Mouse (Mus musculus) lung, postnatal 36 days (tissue): ENCODE measurements at regions not wholly inside any gene's neighbourhood (a gene's known extent, or its start where the extent isn't known, plus 50 kb on each side); places are given as distances from the start of the nearest gene placed in this dataset.

ENCODE experiments used
- DNase-seq: peaks from one replicate; pipeline ENCODE4 v3.0.0; 2022; ENCODE audit warnings: mixed read lengths

DNA sequence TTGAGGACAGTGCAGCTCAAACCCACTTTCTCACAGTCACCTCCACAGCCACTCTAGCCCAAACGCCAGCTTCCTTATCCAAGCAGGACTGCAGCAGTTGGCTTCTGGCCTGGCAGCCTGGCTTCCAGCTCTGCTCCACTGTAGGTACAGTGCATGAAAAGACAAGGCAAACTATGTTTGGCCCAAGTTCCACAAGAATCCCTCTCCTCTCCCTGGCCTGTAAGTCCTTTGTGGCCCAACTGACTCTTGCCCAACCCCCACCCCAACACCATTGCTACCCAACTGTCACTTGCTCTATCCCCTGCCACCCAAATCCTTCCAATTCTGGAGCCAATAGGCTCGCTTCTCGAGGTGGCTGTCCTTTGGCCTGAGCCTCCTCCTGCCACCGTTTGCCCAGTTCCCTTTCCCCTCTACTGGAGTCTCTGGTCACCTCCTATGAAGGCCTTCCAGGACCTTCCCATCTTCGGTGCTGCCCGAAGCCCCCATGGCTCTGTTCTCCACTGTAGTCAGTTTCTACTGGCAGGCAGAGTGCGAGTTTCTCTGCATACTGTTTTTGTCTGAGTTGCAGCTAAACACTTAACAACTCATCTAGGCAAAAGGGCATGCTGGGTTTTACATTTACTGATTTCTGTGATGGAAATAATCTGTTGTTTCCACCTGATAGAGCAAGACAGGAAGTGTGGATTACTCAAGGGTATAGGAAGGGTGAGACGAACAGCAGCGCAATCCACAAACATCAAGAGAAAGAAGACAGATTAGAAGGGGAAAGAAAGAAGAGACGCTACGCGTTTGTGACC is 84.4 kb upstream of the Ptpn1 start:
- no peak for DNase-seq

DNA sequence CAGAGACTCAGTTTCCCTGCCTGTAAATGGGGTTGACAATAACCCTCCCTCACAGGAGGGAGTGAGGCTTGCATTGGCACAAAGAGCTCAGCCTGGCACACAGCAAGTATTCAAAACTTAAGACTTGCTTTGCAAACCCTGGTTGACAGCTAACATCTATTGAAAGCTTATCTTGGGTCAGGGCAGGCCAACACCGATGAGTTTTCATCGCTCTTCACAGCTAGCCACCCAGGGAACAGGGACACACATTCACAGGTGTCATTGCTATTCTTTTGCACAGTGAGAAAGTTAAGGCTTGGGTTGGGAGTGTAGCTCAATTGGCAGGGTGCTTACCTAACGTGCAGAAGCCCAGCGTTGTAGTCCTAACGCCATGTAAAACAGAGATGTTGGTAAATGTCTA is 86.5 kb upstream of the Ptpn1 start:
- DNase-seq, result no peak

DNA sequence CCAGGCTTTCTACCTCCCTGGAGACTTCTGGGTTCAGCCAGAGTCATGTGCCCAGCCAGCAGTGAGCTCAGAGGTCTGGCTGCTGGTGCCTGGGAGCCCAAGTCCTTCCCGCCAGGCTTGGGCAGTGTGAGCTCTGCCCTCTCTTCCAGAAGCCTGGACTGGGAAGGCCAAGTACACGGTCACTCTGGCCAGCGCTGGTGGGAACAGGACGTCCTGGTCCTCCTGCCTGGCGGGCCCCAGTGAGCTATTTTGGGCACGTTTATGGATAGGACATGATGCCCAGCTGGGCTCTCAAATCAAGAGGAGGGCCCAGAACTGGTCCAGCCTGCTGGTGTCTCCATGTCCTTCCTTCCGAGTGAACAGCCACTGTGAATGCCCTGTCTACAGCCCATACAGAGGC is 87.3 kb upstream of the Ptpn1 start:
- DNase-seq, result peak; percentile 81

DNA sequence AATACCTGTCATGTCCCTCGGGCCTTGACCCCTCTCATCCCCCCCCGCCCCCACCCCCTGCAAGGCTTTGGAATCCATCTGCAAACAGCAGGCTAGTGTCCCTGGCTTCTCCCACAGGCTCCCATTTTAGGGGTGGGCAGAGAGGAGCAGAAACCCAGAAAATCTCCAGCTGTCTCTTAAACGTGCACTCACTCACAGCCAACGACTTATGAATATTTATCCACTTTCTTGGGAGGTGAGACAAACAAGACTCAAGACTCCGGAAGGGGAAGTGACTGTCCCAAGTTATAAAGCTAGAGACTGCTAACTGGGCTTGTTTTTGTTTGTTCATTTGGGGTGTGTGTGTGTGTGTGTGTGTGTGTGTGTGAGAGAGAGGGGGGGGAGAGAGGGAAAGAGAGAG is 87.9 kb upstream of the Ptpn1 start:
- no peak for DNase-seq

DNA sequence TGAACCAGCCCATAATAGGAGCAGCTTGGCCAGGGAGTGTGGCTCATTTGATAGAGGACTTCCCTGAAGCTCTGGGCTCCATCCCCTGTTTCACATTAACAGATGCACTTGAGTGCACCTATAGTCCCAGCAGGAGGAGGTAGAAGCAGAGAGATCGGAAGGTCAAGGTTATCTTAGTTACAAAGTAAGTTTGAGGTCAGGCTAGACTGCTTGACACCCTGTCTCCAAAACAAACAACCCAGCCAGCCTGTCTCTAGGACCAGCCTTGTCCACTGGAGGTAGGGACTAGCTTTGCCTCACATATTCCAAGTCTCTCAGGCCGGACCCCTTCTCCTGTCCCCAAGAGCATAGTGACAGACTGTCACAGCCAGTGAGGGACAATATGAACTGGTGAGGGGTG is 88.9 kb upstream of the Ptpn1 start:
- DNase-seq, result no peak

DNA sequence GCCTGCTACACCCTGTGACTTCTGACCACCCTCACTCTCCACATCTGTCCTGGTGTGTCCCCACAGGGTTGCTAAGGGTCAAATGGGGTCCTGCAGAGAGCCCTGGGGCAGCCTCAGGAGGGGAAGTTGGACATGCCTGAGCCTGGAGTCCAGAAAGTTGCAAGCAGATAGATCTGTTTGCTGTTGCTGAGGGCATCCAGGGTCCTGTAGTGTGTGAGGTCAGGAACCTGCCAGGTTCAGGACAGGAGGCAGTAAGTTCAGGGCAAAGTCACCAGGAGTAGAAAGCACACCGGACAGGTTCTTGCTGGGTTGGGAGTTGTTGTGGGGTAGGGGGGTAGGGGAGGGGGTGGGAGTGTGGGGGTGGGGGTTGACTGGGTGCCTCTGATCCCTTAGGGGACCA is 89.4 kb upstream of the Ptpn1 start:
- DNase-seq, result no peak

DNA sequence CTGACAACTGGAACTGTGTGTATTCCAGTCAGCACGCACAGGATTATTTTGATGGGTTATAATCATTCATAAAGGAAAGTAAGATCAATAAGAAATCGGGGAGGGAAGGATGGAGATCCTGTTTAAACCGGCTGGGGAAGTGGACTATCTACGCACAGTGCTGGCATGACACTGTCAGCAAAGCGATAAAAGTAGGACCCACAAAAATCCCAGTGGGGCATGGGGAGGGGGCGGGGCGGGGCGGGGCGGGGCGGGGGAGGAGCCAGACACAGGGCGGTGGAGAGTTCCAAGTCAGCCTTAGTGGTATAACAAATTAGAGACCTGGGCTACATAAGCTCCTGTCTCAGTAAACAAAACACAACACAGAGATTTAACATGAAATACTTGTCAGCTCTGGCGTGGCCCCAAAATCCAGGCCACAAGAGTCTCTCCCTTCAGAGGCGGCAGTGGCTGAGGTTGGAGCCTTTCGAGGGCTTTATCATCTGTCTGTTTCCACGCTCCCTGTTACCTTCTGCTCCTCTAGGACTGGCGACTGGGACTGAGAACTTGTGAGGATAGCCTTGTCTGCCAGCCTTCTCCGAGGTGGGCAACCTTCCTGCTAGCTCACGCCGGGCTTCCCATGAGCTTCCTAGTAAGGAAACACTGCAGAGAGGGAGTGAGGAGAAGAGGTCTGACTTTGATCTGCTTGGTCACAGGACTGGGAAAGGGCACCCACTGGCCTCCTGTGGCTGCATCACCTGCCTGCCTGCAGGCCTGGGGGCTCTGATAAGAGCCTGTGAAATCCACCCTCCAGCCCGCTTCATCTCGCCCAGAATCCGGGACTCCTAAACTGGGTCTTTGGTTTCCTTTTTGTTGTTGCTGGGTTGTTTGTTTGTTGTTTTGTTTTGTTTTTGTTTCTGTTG is 90.3 kb upstream of the Ptpn1 start:
- no peak for DNase-seq

DNA sequence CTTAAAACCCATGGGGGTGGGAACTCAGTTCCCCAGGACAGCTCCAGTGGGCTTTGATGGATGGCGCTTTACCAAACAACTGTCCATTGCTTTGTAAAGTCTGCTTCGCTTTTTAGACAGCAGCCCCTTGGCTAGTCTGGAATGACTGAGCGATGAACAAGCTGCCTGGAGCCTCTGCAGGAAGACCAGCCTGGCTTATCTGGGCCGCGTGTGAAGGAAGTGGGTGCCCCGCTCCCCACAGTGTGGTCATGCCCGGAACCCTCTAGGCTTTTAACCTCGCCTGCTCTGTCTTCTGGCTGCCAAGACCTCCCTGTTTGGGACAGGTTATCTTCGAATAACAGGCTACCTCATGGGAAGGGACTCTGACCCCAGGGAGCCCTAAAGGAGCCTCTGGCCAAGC is 91.5 kb upstream of the Ptpn1 start:
- DNase-seq, result no peak

DNA sequence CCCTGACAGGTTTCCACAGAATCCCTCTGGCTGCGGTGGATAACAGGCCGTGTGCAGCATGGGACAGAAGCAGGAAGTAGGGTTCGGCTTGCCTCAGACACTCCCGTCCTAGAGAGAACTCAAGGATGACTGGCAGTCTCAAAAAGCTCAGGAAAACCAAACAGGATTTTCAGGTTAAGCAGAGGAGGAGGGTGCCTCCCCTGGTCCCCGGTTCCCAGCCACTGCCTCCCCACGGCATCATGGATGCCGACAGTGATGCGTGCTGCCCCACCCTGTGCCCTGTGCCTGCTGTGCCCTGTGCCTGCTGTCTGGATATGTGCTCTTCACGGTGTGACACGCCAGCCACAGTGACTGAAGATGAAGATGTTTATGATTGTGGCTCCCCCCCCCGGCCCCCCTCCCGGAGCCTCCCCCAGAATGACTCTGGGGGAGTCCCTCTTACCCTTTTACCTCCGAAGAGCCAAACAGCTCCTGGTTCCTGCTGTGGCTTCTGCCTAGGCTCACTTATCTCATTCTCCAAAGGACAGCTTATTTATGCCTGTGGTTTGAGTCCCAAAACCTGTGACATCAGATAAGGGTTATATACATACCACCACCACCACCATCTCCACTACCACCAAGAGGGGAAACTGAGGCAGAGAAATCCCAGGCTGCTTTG is 92.4 kb upstream of the Ptpn1 start:
- DNase-seq, result peak; percentile 75

DNA sequence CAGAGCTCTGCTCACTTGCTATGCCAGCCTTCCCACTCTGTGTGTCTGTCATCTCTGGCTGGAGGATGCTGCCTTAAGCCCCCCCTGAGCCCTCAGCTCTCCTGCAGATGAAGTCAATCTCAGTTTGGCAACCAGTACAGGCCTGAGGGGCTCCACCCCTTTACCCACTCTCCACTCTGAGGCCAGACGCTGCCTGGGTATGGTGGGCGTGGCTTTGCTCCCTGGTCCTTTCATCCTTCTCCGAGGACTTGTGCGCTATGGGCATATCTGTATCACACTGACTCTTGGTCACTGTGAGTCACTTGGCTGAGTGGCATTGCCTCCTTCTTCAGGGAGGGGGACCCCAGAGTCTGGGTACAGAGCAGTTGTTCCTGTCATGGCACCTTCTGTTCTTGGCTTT is 94.3 kb upstream of the Ptpn1 start:
- peak; percentile 39 for DNase-seq

DNA sequence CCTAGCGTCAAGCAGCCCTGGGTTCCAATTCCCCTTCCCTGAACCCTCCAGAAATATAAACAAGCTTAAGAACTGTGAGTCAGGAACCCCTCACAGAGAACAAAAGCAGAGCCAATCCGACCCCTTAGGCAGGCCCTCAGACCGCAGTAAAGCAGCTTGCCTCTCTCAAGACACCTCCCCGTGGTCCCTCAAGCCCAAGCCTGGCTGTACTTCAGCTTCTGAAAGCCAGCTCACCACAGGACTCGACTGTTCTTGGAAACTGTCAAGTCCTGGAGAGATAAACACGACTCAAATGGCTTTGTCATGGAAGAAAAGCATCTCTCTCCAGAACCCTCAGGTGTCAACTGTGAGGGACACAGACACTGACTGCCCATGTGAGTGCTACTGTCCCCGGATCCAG is 95.2 kb upstream of the Ptpn1 start:
- peak; percentile 56 for DNase-seq

DNA sequence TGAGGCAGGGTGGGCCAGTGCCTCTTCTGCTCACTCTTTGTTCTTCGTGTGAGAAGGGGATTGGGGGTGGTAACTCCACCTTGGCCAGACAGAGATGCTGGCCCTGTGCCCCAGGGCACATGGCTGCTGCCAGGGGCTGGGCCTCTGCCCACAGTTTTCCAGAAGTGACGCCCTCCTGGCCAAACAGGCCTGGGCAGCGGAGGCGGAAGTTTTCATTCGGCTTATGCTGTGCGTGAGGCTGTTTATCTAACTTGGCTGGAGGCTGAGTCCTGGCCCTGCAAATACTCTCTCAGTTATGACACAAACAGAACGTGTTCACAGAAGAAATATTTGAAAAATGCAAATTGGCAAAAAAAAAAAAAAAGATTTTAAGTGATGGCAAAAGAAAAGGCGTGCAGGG is 97.3 kb upstream of the Ptpn1 start:
- DNase-seq, result peak; percentile 88

DNA sequence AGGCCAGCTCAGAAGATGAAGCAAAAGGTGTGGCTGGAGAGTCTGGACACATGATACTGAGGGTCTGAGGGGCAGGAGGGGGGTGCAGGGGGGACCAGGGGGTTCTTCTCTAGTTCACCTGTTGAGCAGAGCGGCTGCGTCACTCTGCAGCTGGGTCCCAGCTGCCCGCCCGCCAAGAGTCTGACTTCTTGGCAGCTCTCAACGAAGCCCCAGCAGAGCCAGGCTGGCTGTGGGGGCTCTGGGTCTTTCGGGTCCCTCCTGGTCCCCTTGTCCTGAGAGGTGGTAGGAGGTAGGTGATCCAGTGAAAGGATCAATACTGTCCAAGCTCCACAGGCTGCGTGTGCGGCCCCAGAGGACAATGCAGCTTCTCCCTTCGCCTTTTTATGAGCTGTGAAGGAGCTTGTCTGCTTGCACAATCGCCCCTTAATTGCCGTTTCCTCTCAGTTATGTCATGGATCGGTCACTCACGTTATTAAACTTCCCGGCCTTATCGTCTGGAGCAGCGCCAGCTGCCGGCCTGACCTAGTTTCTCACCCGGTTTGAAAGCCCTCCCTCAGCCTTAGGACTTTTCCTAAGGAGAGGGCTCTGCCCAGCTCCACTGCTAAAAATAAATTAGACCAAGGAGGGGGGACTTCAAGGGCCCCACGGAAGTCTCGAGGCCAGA is 98.4 kb upstream of the Ptpn1 start:
- DNase-seq, result peak; percentile 96

DNA sequence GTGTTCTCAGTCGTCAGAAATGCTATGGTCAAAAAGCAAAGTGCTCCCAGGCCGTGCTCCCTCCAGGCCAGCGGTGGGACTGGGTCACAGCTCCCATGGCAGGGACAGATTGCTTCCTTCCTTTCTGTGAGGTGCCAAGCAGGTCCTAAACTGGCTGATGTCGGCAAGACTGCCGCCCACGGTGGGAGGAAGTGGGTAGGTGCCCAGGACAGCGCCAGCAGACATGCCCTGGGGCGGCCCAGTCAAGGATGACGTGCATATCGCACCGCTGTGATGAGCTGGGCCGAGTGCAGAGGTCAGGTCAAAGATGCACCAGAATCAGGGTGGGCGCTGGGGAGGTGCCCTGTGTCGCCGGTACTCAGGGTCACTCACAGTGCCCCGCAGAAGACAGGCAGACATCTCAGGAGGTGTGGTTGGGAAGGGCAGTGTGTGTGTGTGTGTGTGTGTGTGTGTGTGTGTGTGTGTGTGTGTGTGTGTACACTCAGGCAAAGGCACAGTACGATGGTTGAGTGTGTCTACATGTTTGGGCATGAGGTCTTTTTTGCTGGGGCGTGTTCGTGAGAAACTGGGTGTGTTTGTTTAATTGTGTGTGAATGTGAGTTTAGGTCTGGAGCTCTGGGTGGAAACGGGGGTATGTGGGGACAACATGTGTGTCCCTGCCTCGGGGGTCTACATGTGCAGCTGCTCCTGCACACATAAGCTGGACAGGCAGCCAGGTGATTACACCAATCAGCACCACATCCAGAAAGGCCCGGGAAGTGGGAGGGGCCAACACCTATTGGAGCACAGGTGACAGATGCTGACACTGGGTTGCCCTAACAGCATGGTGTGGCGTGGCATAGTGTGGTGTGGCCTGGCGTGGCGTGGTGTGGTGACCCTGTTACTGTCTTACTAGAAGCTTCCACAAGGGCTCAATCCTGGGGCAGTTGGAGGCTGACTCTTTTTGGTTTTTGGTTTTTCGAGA is 100.5 kb upstream of the Ptpn1 start:
- DNase-seq, result peak; percentile 59

DNA sequence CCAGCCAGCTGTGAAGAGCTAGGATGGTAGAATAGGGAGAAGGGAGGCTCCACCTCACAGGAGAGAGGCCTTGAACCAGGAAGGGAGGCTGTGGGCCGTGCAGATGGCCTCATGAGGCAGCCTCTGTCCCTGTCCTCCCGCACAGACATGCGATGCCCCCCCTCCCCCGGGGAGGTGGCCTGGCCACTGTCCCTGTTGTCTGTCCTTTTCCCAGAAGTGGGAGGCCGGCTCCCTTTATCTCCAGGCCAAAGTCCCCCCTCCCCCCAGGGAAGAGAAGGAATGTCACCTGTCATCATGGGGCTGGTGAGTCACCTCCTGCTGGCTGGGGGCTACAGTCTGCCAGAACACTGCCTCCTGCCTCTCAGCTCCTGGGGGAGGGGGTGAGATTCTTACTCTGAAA is 103.6 kb upstream of the Ptpn1 start:
- DNase-seq, result no peak

DNA sequence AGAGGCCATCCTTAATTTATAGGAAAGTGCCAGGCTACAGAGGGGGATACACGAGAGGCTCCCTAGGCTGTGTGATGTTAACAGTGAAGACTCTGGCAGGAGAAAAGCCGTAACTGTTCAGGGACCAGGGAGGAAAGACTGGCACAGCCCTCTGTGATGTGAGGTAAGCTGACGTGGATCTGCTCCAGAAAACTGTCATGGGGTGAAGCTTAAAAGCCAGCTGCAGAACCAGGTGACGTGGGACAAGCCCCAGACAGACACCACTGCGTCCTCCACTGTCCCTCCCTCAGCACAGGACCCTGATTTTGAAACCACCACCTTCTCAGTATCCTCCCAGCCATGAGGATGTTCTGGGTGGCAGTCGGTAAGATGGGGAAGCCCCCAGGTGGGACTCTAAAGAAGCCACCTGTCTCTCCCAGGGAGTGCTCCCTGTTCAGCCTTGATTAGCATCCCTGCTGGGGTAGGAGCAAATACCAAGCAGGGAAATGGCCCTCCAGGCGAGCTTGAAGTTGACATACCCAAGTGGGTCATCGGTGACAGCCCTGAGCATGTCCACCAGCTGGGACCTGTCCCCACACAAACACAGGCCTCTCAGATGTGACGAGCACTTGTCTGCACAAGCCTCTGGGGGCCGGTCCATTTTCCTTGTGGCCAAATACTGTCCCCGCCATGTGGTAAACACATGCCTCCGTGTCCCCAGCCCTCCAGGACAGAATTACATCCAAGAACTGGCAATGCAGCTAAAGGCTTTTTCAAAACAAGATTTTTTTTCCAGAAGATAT is 104.7 kb upstream of the Ptpn1 start:
- DNase-seq, result peak; percentile 72

DNA sequence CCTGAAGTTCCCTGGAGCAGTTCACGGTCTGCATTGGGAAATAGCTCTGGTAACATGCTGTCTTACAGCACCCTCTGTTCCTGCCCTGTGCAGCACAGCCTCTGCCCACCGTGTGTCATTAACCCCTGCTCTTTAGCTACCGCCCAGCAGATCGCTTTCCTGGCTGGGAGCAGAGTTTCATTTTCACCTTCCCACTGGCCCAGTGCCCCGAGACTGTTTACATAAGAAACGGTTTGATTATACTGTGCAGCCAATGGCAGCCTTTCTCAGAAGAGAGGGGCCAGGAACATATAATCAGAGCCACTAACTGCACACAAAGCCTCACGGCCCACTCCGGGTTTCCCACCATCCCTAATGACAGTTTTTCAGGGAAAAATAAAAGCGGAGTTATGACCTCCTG is 108.3 kb upstream of the Ptpn1 start:
- DNase-seq, result peak; percentile 94

DNA sequence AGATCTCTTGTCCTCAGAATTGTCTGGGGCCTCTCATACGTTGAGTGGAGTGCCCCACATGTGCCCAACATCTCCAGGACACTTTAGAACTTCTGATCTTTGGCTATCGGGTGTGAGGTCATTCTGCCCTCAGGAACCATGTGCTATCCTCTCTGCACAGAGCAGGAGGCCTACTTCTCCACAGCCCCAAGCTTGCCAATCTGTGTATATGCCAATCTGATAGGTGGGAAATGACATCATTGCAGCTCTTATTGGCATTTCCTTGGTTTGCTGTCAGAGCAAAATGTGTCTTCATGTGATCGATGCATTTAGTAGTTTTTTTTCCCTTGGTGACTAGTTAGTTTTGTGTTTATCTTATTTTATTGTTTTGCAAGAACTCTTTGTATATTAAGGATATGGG is 108.8 kb upstream of the Ptpn1 start:
- peak; percentile 63 for DNase-seq

DNA sequence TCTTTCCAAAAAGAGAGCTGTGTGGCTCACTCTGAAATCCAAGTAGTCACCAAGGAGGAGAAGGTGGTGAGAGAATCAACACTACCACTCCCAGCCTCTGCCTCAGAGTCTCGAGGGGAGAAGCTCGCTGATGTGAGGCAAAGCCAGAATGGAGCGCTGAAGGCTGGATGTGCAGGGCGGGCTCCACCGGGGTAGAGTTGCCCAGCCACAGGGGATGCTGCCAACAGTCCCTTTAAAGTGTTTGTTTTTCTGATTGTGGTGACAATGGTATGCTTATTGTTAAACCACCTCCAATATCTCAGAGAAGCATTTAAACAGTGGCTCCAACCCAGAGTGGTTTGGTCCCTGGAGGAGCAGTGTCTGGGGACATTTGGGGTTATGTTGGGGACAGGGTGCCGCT is 110.7 kb upstream of the Ptpn1 start:
- peak; percentile 63 for DNase-seq

DNA sequence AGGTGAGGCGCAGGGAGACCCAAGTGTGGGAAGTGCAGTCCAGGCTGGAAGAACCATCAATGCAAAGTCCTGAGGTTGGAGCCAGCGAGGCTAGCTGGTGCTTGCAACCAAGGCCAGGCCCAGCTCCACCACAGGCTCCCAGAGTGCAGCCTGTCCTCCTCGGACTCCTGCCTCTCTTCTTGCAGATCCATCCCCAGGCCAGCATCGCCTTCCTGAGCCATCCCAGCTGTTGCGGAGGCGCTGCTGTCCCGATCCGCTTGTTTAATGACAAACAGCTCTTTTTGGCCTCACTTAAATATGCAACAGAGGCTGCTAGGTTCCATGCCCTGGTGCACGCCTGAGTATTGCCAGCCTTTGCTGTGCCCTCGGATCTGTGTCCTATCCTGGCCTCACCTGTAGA is 113.1 kb upstream of the Ptpn1 start:
- peak; percentile 54 for DNase-seq

DNA sequence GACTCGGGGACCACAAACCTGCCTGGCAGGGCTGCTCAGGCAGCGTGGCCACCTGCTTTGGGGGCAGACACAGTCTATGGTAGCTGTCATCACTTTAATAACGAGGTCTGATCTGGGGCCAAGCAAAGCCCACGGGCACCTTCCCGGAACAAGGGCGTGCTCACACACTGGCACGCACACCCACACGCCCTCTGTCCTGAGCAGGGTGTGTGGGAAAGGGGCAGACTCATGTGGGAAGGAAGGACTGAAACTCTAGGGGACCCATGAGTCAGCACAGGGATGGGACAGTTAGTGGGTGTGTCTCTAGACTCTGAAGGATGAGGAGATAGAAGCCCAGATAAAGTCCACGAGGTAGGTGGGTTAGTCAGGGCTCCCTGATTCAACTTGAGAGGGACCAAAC is 114.8 kb upstream of the Ptpn1 start:
- no peak for DNase-seq
